Mouse (Mus musculus): Measurements from ENCODE around the gene Tnni3.

Tnni3 gene

GRCm38 (mm10) chr7:4499034-4499433, 25.0 kb downstream of the Tnni3 start:
- in situ Hi-C loops (cut with MseI, MboI): loop anchor here in 1 of 2 experiments (25.0 kb wide), 1 partner anchor 787 kb away; the partner anchor contains the start of genes Pirb and Rps9

DNA sequence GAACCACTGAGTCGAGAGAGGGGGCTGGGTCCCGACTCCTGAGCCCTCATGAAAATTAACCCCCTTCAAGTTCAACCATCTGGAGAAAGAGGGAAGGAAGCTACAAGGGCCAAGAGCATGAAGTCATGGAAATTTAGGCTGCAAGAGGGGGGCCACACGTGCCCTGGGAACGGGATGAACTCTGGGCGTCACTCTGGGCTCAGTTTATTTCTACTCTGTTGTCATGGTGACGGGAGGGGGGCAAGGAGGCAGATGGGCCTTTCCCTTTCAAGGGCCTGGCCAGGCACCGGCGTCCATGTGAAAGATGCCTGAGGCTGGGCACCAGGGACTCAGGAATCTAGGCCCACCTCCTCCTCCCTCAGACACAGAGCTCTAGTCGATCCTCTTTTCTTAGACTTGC, 25.8 kb downstream of the Tnni3 start:
- in situ Hi-C loops (cut with MseI, MboI): loop anchor here in 1 of 2 experiments (25.0 kb wide), 1 partner anchor 786 kb away; the partner anchor contains the start of genes Pirb and Rps9

DNA sequence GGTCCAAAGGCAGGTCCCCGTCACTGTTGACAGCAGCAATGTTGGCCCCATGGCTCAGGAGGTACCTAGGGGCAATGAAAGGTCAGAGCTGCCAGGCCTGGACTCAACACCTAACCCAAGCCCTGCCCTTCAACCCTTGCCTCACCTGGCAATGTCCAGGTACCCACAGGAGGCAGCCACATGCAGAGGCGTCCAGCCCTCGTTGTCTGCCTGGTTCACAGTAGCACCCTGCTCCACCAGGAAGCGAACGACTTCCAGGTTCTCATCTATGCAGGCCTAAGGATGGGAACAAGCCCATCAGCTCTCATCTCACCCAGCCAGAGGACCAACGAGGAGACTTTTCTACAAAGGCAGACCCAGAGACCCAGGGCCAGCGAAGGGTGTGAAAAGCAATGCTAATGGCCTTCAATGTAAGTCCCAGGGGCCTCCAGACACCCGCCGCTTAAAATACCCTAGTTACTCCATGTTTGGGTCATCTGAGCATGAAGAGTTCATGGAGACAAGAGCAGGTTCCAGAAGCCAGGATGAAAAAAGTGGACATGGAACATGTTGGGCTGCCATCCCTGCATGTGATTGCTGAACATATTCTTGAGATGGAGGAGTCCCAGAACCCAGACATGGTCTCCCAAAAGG, 26.6 kb downstream of the Tnni3 start:
- in situ Hi-C loops (cut with MseI, MboI): loop anchor here in 1 of 2 experiments (25.0 kb wide), 1 partner anchor 785 kb away; the partner anchor contains the start of genes Pirb and Rps9

DNA sequence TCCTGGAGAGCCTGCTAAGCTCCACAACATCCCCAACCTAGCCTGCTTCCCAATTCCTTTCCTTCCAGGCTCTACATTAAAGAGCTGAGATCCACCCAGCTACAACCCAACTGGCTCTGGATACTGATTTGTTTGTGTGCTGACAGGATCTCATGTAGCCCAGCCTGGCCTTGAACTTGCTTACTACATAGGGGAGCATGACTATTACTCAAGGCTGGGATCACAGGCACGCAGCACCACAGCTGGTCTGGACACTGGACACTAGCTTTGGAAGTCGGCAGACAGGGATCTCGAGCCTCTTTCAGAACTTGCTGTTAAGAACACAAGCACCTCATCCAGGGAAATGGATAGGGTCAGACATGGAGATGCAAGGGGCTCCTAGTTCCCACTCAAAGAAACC, 27.6 kb downstream of the Tnni3 start:
- in situ Hi-C loops (cut with MseI, MboI): loop anchor here in 1 of 2 experiments (25.0 kb wide), 1 partner anchor 784 kb away; the partner anchor contains the start of genes Pirb and Rps9

GRCm38 (mm10) chr7:4493991-4494390, 30.0 kb downstream of the Tnni3 start:
- in situ Hi-C loops (cut with MseI, MboI): loop anchor here in 1 of 2 experiments (25.0 kb wide), 1 partner anchor 782 kb away; the partner anchor contains the start of genes Pirb and Rps9

DNA sequence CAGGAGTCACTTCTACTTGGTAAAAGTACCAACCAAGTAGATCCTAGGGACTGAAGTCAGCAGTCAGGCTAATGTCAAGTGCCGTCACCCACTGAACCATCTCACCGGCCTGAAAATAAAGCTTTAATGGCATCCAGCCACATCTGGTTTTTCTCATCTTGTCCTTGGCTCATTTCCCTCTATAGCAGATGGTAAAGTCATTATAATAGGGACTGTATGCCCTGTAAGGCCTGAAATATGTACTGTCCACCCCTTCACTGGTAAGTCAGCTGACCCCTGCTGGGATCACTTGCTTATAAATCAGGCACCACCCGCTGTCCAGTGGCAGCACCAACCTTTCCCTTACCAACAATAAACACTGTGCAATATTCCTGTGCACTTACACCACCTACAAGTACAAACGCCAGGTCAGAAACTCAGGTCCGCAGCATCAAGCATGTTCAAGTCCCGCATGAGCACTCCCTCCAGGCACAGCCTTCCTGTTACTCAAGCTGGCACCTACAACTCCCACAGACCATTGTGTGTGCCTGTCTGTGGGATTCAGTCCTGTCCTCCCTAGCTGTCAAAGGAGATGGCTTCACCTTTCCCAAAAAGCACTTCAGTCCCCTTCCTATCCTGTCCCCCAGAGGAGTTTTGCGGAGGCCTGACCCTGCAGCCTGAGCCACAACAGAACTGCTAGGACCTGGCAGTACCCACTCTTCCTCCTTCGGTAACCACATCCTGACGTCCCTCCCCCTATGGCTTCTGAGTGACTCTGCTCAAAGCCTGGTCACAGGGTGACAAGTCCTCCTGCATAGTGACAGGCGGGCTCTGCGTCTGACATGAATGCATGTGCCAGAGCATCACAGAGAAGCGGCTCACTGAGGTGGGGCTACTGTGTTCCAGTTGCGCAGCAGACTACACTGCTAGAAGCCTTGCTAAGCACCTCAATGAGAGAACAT, 31.5 kb downstream of the Tnni3 start:
- in situ Hi-C loops (cut with MseI, MboI): loop anchor here in 1 of 2 experiments (25.0 kb wide), 1 partner anchor 780 kb away; the partner anchor contains the start of genes Pirb and Rps9

DNA sequence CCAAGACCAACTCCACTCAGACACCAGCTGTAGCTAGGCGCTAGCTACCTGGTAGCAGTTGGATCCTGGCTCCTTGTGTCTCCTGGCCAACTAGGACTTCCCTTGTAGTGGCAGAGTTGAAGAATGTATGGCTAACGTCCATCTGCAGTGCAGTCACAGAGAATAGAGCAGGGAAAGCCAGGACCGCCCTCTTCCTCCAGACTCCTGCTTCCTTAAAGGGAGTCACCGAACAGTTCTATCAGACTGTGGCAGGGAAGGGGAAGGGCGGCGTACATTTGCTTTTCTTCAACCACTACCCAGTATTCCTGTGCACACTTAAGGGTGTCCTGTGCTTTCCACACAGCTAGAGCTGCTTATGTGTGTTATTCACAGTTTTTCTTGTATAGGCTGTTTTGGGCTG, 32.7 kb downstream of the Tnni3 start:
- in situ Hi-C loops (cut with MseI, MboI): loop anchor here in 1 of 2 experiments (25.0 kb wide), 1 partner anchor 779 kb away; the partner anchor contains the start of genes Pirb and Rps9

DNA sequence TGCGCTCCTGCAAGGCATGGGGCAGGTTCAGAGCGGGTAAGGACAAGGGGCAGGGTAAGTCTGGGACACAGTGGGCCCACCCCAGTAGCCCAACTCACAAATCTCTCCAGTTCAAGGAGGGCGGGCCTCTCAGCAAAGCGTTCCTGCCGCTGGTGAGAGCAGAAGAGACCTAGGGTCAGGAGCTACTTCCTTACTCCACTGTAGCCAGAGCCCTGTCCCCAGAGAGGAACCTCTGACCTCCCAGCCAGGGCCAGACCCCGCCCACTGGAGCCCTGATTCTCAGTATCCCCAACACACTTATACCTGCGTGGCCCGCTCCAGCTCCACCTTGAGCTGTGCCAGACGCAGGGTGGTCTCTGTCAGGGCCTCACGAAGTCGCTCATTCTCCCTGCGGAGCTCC, 41.7 kb downstream of the Tnni3 start:
- in situ Hi-C loops (cut with MseI, MboI): loop anchor here in 1 of 2 experiments (25.0 kb wide), 1 partner anchor 770 kb away; the partner anchor contains the start of genes Pirb and Rps9

DNA sequence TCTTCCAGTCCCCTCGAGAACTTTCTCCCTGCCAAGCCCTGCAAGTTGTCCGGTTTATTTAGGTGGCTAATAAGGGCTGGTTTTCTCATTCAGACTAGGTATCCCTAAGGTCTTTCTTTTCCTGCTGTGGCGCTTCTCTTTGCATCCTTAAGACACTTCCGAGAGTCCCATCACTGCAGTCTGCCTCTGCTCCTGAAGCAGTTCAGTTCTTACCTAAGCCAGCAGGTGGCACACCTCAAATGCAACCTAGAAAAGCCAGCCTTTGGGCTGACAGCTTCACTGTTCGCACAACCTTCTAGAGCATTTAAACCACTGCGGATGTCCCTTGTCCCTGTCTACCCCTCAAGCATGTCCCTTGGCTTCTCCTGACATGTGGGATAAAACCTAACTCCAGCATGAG, 44.4 kb downstream of the Tnni3 start:
- in situ Hi-C loops (cut with MseI, MboI): loop anchor here (5.0 to 25.0 kb wide), 2 partner anchors 48 to 767 kb away; partner anchors contain the start of genes Pirb (in 1 of the 2) and Rps9 (in 1 of the 2)

- in situ Hi-C loops (cut with MseI, MboI): loop anchor here (5.0 to 25.0 kb wide), 2 partner anchors 48 to 767 kb away; partner anchors contain the start of genes Pirb (in 1 of the 2) and Rps9 (in 1 of the 2)
Observed at GRCm38 (mm10) chr7:4478796-4479291, 45.2 kb downstream of the Tnni3 start.

DNA sequence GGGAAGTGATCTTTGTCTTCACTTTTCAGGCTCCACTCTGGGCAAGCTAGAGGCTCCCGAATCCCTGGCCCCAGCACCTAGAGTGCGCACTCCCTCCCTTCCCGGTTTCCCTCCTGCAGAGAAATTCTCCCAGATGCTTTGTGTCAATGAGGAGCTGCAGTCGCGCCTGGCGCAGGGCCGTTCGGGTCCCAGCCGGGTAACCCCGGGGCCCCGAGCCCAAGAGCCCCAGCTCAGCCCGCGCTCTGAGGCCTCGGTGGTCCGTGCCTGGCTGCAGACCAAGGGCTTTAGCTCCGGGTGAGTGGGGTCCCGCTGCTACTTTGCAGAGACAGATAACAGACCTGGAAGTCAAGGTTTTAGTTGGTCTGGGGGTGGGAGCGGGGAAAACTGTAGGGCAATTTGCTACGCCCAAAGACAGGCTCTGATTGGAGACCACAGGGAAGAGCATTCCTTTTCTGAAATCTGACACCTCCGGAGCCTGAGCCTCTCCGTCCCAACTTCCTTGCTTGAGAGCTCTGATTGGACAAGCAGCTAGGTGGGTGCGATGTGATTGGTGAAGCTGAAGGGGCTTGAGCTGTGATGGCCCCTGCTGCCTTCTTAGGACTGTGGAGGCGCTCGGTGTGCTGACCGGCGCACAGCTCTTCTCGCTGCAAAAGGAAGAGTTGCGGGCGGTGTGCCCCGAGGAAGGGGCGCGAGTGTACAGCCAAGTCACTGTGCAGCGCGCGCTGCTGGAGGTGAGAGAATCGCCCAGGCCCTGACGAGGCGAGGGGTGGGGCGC, 45.8 kb downstream of the Tnni3 start:
- in situ Hi-C loops (cut with MseI, MboI): loop anchor here (5.0 to 25.0 kb wide), 2 partner anchors 49 to 766 kb away; partner anchors contain the start of genes Pirb (in 1 of the 2) and Rps9 (in 1 of the 2)

- in situ Hi-C loops (cut with MseI, MboI): loop anchor here in 1 of 2 experiments (25.0 kb wide), 1 partner anchor 762 kb away; the partner anchor contains the start of genes Pirb and Rps9
Observed at GRCm38 (mm10) chr7:4473940-4474339, 50.1 kb downstream of the Tnni3 start.

- in situ Hi-C loops (cut with MseI, MboI): loop anchor here in 1 of 2 experiments (25.0 kb wide), 1 partner anchor 759 kb away; the partner anchor contains the start of genes Pirb and Rps9
Observed at GRCm38 (mm10) chr7:4471179-4471555, 52.9 kb downstream of the Tnni3 start.

GRCm38 (mm10) chr7:4470275-4471178, 53.5 kb downstream of the Tnni3 start:
- in situ Hi-C loops (cut with MseI, MboI): loop anchor here in 1 of 2 experiments (25.0 kb wide), 1 partner anchor 758 kb away; the partner anchor contains the start of genes Pirb and Rps9

All from mouse trophoblast stem cell (cell line).